Mouse (Mus musculus) layer of hippocampus, adult 8-10 months (tissue): ENCODE measurements around the gene Pprc1. TPM values are rescaled to one million over a fixed set of nuclear protein-coding genes. Genes with fewer than 3 reads are reported as not detected.

Source experiments
- DNase-seq, 2 experiments: peaks; one replicate each; pipeline ENCODE4 v3.0.0; 2022; ENCODE audit warnings: low spot score in 2 of 2
- total RNA-seq, 4 experiments: library from RNA; stranded (reverse); gene quantifications; 2 replicates each; pipeline ENCODE4 v1.2.4; 2022

Gene Pprc1
- total RNA-seq, 4 experiments from 2014 or later, result 26.4 to 34.8 (median 32.4) TPM

- no peak for DNase-seq
These were observed 5.8 kb downstream of the Pprc1 start for GRCm38 (mm10) chr19:46050462-46050861.

GRCm38 (mm10) chr19:46055752-46056387 is 11.2 kb downstream of the Pprc1 start:
- no peak for DNase-seq

GRCm38 (mm10) chr19:46056388-46056946 is 11.8 kb downstream of the Pprc1 start:
- peak; percentile 93 to 95 for DNase-seq

GRCm38 (mm10) chr19:46056947-46057607 is 12.4 kb downstream of the Pprc1 start:
- peak; percentile 62 to 70 for DNase-seq

GRCm38 (mm10) chr19:46058466-46058865 is 13.8 kb downstream of the Pprc1 start:
- no peak for DNase-seq

- DNase-seq, result no peak
These were observed 16.2 kb downstream of the Pprc1 start for GRCm38 (mm10) chr19:46060845-46061244.

- DNase-seq, result no peak
These were observed 23.4 kb downstream of the Pprc1 start for GRCm38 (mm10) chr19:46068054-46068453.

- DNase-seq, result no peak
These were observed 28.6 kb downstream of the Pprc1 start for GRCm38 (mm10) chr19:46073285-46073684.

- no peak for DNase-seq
These were observed 29.6 kb downstream of the Pprc1 start for GRCm38 (mm10) chr19:46074266-46074665.

GRCm38 (mm10) chr19:46075616-46076607 is 31.2 kb downstream of the Pprc1 start, which contains the start of gene Nolc1:
Gene Nolc1 (plus strand): TSS chr19:46075863.
- peak; percentile 99 for DNase-seq

GRCm38 (mm10) chr19:46078535-46078934 is 33.8 kb downstream of the Pprc1 start:
- no peak for DNase-seq

GRCm38 (mm10) chr19:46085185-46085584 is 40.5 kb downstream of the Pprc1 start:
- no peak for DNase-seq

- peak in 1 of 2 experiments; percentile 72 for DNase-seq
These were observed 41.7 kb downstream of the Pprc1 start for GRCm38 (mm10) chr19:46086337-46086736.

GRCm38 (mm10) chr19:46087871-46088270 is 43.2 kb downstream of the Pprc1 start:
- no peak for DNase-seq

GRCm38 (mm10) chr19:46091641-46092040 is 47.0 kb downstream of the Pprc1 start:
- no peak for DNase-seq

GRCm38 (mm10) chr19:46094144-46094543 is 49.5 kb downstream of the Pprc1 start:
- no peak for DNase-seq

GRCm38 (mm10) chr19:46095291-46095690 is 50.6 kb downstream of the Pprc1 start:
- DNase-seq, result peak in 1 of 2 experiments; percentile 31

GRCm38 (mm10) chr19:46096396-46096795 is 51.7 kb downstream of the Pprc1 start:
- DNase-seq, result no peak

- no peak for DNase-seq
These were observed 54.9 kb downstream of the Pprc1 start for GRCm38 (mm10) chr19:46099561-46099960.

GRCm38 (mm10) chr19:46103437-46104186 is 58.9 kb downstream of the Pprc1 start:
- DNase-seq, result no peak

- DNase-seq, result no peak
These were observed 59.5 kb downstream of the Pprc1 start for GRCm38 (mm10) chr19:46104187-46104557.
